Mouse (Mus musculus): ENCODE measurements at regions not wholly inside any gene's neighbourhood (a gene's known extent, or its start where the extent isn't known, plus 50 kb on each side); places are given as distances from the start of the nearest gene placed in this dataset.
"Not testable (repeated sequence)": the region's sequence is repeated elsewhere in the genome, so short reads cannot be mapped to it uniquely, and the experiment has no call there.

- H3K36me3 ChIP-seq (ENCODE audit: control insufficient read depth, insufficient read depth, low read length); DNase-seq (ENCODE audit: low spot score, missing footprints); ATAC-seq (ENCODE audit: low FRiP score); H3K27ac ChIP-seq (ENCODE audit: low read depth, low read length); H3K4me2 ChIP-seq; H3K9me3 ChIP-seq (ENCODE audit: control insufficient read depth, low read length); H3K4me3 ChIP-seq (ENCODE audit: low read depth, low read length); H3K4me1 ChIP-seq (ENCODE audit: control insufficient read depth, insufficient read depth, low read length); H3K27me3 ChIP-seq (ENCODE audit: control insufficient read depth, insufficient read depth, low read length); H3K9ac ChIP-seq (ENCODE audit: low read length): not testable (repeated sequence)
- 75% methylated on average over 3 of the region's 3 CpGs for WGBS
Measured at GRCm38 (mm10) chr12:20292368-20292767, 338.1 kb downstream of the Gm21863 start.

GRCm38 (mm10) chr12:20311951-20312849 lies 357.9 kb downstream of the Gm21863 start:
- not testable (repeated sequence) for H3K27me3 ChIP-seq (ENCODE audit: control insufficient read depth, insufficient read depth, low read length); H3K36me3 ChIP-seq (ENCODE audit: control insufficient read depth, insufficient read depth, low read length); H3K4me3 ChIP-seq (ENCODE audit: low read depth, low read length); H3K27ac ChIP-seq (ENCODE audit: low read depth, low read length); H3K9ac ChIP-seq (ENCODE audit: low read length); H3K9me3 ChIP-seq (ENCODE audit: control insufficient read depth, low read length); H3K4me2 ChIP-seq; ATAC-seq (ENCODE audit: low FRiP score); H3K4me1 ChIP-seq (ENCODE audit: control insufficient read depth, insufficient read depth, low read length)
- 27% methylated on average over 71 of the region's 94 CpGs for WGBS
- DNase-seq (ENCODE audit: low spot score, missing footprints), result peak; percentile 64

Data from midbrain, embryonic 11.5 days (tissue).